15 mouse cellular contexts compared by ENCODE assay signal in the genomic region with DNA sequence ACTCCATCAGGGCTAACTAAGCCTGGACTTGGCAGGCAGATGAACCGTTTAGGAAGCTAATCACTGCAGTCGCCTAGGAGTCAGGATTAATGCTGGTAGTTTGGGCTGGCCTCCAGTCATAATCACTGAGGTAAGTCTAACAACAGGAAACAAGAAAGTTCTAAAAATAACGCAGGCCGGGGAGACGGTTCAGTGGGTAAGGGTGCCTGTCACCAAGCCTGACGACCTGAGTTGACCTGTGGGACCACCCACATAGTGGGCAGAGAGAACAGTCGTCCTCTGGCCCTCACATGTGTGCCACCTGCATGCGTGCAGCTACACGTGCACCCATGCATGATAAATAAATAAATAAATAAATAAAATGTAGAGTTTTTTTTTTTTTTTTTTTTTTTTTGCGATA. TPM values are rescaled to one million over a fixed set of nuclear protein-coding genes. Genes with fewer than 3 reads are reported as not detected.
A peak's percentile ranks its signal among the peaks of the same experiment; 100 is the strongest.
DNase-seq lines count a peak whose midpoint lies in the region; ATAC-seq and TF ChIP-seq lines count a peak whose summit lies in the region.
"Had no signal": no experiment of that assay in that cellular context is flagged by ENCODE, and none has a peak within 500 bp of the region (broad histone marks: within the 10 kb centered on the region; RNA-seq: fewer than 3 reads in every experiment).

No protein-coding gene starts in this region.

- TF ChIP-seq POLR2A in brain, embryonic 14.5 days (IDR thresholded peaks at IDR 0.05; ENCODE audit: borderline replicate concordance, extremely low read depth, insufficient read depth, insufficient read length, poor library complexity, severe bottlenecking) = no peak

- no peaks in the 10 kb centered on the region for H3K9me3 ChIP-seq in hindbrain, embryonic 10.5 days
- no peaks in the 10 kb centered on the region for H3K9me3 ChIP-seq in hindbrain, embryonic 12.5 days (replicated peaks)
- H3K9me3 ChIP-seq: stomach, embryonic 15.5 days had no signal

- ATAC-seq in hindbrain, embryonic 12.5 days (ENCODE audit: low FRiP score) = no peak

- 40% methylated on average over 10 of the region's 10 CpGs for WGBS in hindbrain, embryonic 10.5 days
- 27% methylated on average over 10 of the region's 10 CpGs for WGBS in hindbrain, embryonic 12.5 days

- no peak overlapping the region for H3K4me2 ChIP-seq in hindbrain, embryonic 12.5 days (replicated peaks)
- H3K4me2 ChIP-seq: stomach, embryonic 15.5 days had no signal

- peaks cover 44% of the 10 kb centered on the region for H3K4me1 ChIP-seq in hindbrain, embryonic 10.5 days (replicated peaks)
- peaks cover 22% of the 10 kb centered on the region for H3K4me1 ChIP-seq in hindbrain, embryonic 12.5 days

- TF ChIP-seq CTCF in brain, embryonic 14.5 days (IDR thresholded peaks at IDR 0.05; ENCODE audit: borderline replicate concordance, extremely low read depth, insufficient read depth, insufficient read length) = no peak

- peaks cover 37% of the 10 kb centered on the region for H3K27me3 ChIP-seq in hindbrain, embryonic 10.5 days (ENCODE audit: insufficient read depth, poor library complexity, severe bottlenecking)
- peaks cover 18% of the 10 kb centered on the region for H3K27me3 ChIP-seq in hindbrain, embryonic 12.5 days
- H3K27me3 ChIP-seq: stomach, embryonic 15.5 days had no signal

- H3K36me3 ChIP-seq in hindbrain, embryonic 10.5 days = no peaks in the 10 kb centered on the region
- no peaks in the 10 kb centered on the region for H3K36me3 ChIP-seq in hindbrain, embryonic 12.5 days
- H3K36me3 ChIP-seq: stomach, embryonic 15.5 days had no signal

- no peak overlapping the region for H3K9ac ChIP-seq in hindbrain, embryonic 12.5 days
- H3K9ac ChIP-seq: stomach, embryonic 15.5 days had no signal

- peak overlapping the region; percentile 63 for H3K27ac ChIP-seq in hindbrain, embryonic 10.5 days
- no peak overlapping the region for H3K27ac ChIP-seq in hindbrain, embryonic 12.5 days
- H3K27ac ChIP-seq: stomach, embryonic 15.5 days had no signal

- peak; percentile 52 for DNase-seq in hindbrain, embryonic 10.5 days (ENCODE audit: low spot score)
- DNase-seq in B cell, adult 2 months = peak; percentile 63 to 70
- peak; percentile 46 for DNase-seq in brain, embryonic 14.5 days (ENCODE audit: low read depth)
- DNase-seq in kidney, postnatal 14 days = peak; percentile 25
- no peak for DNase-seq in ovary, postnatal 36 days (ENCODE audit: low spot score)
- DNase-seq in adrenal gland, adult 18-20 months (ENCODE audit: low spot score in 2 of 2) = no peak
- DNase-seq: gastrocnemius, postnatal 10 days; right cerebral cortex, adult 18-20 months had no signal

- no peak overlapping the region for H3K4me3 ChIP-seq in hindbrain, embryonic 10.5 days
- no peak overlapping the region for H3K4me3 ChIP-seq in hindbrain, embryonic 12.5 days
- H3K4me3 ChIP-seq: myocyte; stomach, embryonic 15.5 days had no signal

RNA-seq across cellular contexts. Expression of gene Dnaic2, which starts 13.4 kb away (rescaled TPM):
- polyA plus RNA-seq in hindbrain, embryonic 10.5 days (2016; fragmentation: Nextera tagmentation; extraction: Ambion mirVana) = 4.0 and 6.3 TPM in 2 replicates
- polyA plus RNA-seq in hindbrain, embryonic 12.5 days (2016; fragmentation: Nextera tagmentation; extraction: Ambion mirVana) = 3.3 and 4.5 TPM in 2 replicates
- polyA plus RNA-seq in brain, embryonic 14.5 days (2012; rRNA removed) = 2.9 TPM in 2 replicates
- total RNA-seq in adrenal gland, adult 18-20 months (2021) = under 1 TPM; 0.19 to 0.50 TPM
- total RNA-seq: hematopoietic stem cell, adult 5-6 weeks had no signal

RNA-seq across cellular contexts. Expression of gene Kif19a, which starts 24.6 kb away (rescaled TPM):
- 1.1 and 3.8 TPM in 2 replicates for polyA plus RNA-seq in hindbrain, embryonic 10.5 days (2016; fragmentation: Nextera tagmentation; extraction: Ambion mirVana)
- 2.2 and 3.0 TPM in 2 replicates for polyA plus RNA-seq in hindbrain, embryonic 12.5 days (2016; fragmentation: Nextera tagmentation; extraction: Ambion mirVana)
- polyA plus RNA-seq in brain, embryonic 14.5 days (2012; rRNA removed) = 0.76 and 0.97 TPM in 2 replicates
- total RNA-seq in adrenal gland, adult 18-20 months (2021) = under 1 TPM; 0.66 to 0.93 TPM

RNA-seq across cellular contexts. Expression of gene Btbd17, which starts 55.1 kb away (rescaled TPM):
- polyA plus RNA-seq in hindbrain, embryonic 10.5 days (2016; fragmentation: Nextera tagmentation; extraction: Ambion mirVana) = 50.8 and 60.0 TPM in 2 replicates
- polyA plus RNA-seq in hindbrain, embryonic 12.5 days (2016; fragmentation: Nextera tagmentation; extraction: Ambion mirVana) = 32.2 and 37.3 TPM in 2 replicates
- polyA plus RNA-seq in brain, embryonic 14.5 days (2012; rRNA removed) = 36.2 and 50.6 TPM in 2 replicates
- total RNA-seq in adrenal gland, adult 18-20 months (2021) = not detected
- total RNA-seq: hematopoietic stem cell, adult 5-6 weeks had no signal

RNA-seq across cellular contexts. Expression of gene Gpr142, which starts 58.1 kb away (rescaled TPM):
- 0.37 and 0.77 TPM in 2 replicates for polyA plus RNA-seq in hindbrain, embryonic 10.5 days (2016; fragmentation: Nextera tagmentation; extraction: Ambion mirVana)
- polyA plus RNA-seq in hindbrain, embryonic 12.5 days (2016; fragmentation: Nextera tagmentation; extraction: Ambion mirVana) = not detected in 2 replicates
- polyA plus RNA-seq in brain, embryonic 14.5 days (2012; rRNA removed) = 0.07 and 0.08 TPM in 2 replicates
- not detected for total RNA-seq in adrenal gland, adult 18-20 months (2021)
- total RNA-seq: gastrocnemius, postnatal 10 days; hematopoietic stem cell, adult 5-6 weeks; layer of hippocampus, postnatal 14 days had no signal
- polyA plus RNA-seq: limb, embryonic 14.5 days; lung, embryonic 16.5 days had no signal

Comparison
In these comparisons a context has a peak if more than half of its experiments do, and no peak if none do; other contexts are left out.
1. DNase-seq: peak in hindbrain, embryonic 10.5 days (single experiment), B cell, adult 2 months (2 of 2), brain, embryonic 14.5 days (single experiment) and kidney, postnatal 14 days (single experiment); none in ovary, postnatal 36 days (single experiment) and adrenal gland, adult 18-20 months (0 of 2).